Mouse (Mus musculus) testis, adult 2 months (tissue): ENCODE data around the gene Rfc1. TPM values are rescaled to one million over a fixed set of nuclear protein-coding genes. Genes with fewer than 3 reads are reported as not detected.

Experiments
- H3K27ac ChIP-seq: fragments of 200-500 bp; 2 replicates; pipeline ENCODE4 v1.5.1; 2012; ENCODE audit warnings: low read depth, low read length; ENCODE audit not compliant: control insufficient read depth, insufficient read depth
- H3K27me3 ChIP-seq: fragments of 200-500 bp; 2 replicates; pipeline ENCODE4 v1.6.1; 2012; ENCODE audit warnings: mild to moderate bottlenecking, low read length, moderate library complexity; ENCODE audit not compliant: control insufficient read depth, insufficient read depth
- H3K36me3 ChIP-seq: fragments of 200-500 bp; 2 replicates; pipeline ENCODE4 v1.6.1; 2012; ENCODE audit warnings: mild to moderate bottlenecking, low read length; ENCODE audit not compliant: control insufficient read depth, insufficient read depth
- H3K4me1 ChIP-seq: fragments of 200-500 bp; 2 replicates; pipeline ENCODE4 v1.6.1; 2012; ENCODE audit warnings: low read length; ENCODE audit not compliant: control insufficient read depth, insufficient read depth
- H3K4me3 ChIP-seq: fragments of 200-500 bp; 2 replicates; pipeline ENCODE4 v1.5.1; 2012; ENCODE audit warnings: low read depth, mild to moderate bottlenecking, low read length, moderate library complexity, mixed read lengths; ENCODE audit not compliant: control insufficient read depth
- CTCF ChIP-seq: fragments of 200-500 bp; IDR thresholded peaks from 2 replicates; pipeline ENCODE4 v1.5.1; 2012; ENCODE audit warnings: low read depth, mild to moderate bottlenecking, inconsistent platforms, low read length, moderate library complexity; ENCODE audit not compliant: control insufficient read depth, insufficient read depth, insufficient replicate concordance
- POLR2A ChIP-seq: fragments of 200-500 bp; IDR thresholded peaks from 2 replicates; pipeline ENCODE4 v1.6.1; 2012; ENCODE audit warnings: low read depth, mild to moderate bottlenecking, inconsistent platforms, low read length, moderate library complexity; ENCODE audit not compliant: control insufficient read depth
- polyA plus RNA-seq: library from polyadenylated mRNA; depleted of rRNA; stranded (reverse); fragments of >200 nt; gene quantifications from 2 replicates; pipeline ENCODE4 v1.2.3, GENCODE M21; 2012

Gene Rfc1
- polyA plus RNA-seq, 1 experiment = 38.6 TPM

GRCm38 (mm10) chr5:65284171-65284570 is 51.3 kb downstream of the Rfc1 start:
- no peaks in the 10 kb centered on the region for H3K27me3 ChIP-seq
- H3K4me1 ChIP-seq = no peaks in the 10 kb centered on the region
- H3K4me3 ChIP-seq = no peak overlapping the region
- no peak overlapping the region for H3K27ac ChIP-seq
- H3K36me3 ChIP-seq = no peaks in the 10 kb centered on the region; the same call in 1 of the 2 replicates
- peak; percentile 26; the same call in 1 of the 2 replicates for TF ChIP-seq CTCF
- no peak for TF ChIP-seq POLR2A

DNA sequence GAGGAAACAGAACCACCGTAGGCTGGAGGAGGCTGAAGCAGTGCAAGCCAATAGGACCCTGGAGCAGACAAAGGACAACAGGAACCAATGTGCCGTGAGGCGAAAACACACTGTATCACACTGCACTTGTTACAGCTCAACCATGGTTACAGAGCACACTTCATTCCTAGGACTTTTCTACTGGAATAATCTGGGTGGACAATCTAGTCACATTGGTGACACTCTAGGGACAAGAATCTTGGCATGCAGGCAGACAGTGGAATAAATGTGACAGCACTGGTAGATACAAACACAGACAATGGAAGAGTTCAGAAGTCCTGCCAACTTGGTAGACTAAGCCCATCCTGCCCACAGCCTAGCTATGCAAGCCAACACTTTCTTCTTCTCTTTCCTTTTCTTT is 54.3 kb downstream of the Rfc1 start:
- Histone ChIP-seq H3K4me1 (no peaks in the 10 kb centered on the region), H3K27me3 (no peaks in the 10 kb centered on the region), H3K4me3 (no peak overlapping the region), H3K36me3 (no peaks in the 10 kb centered on the region; the same call in 1 of the 2 replicates), H3K27ac (no peak overlapping the region)
- no peak for TF ChIP-seq CTCF
- TF ChIP-seq POLR2A = no peak

DNA sequence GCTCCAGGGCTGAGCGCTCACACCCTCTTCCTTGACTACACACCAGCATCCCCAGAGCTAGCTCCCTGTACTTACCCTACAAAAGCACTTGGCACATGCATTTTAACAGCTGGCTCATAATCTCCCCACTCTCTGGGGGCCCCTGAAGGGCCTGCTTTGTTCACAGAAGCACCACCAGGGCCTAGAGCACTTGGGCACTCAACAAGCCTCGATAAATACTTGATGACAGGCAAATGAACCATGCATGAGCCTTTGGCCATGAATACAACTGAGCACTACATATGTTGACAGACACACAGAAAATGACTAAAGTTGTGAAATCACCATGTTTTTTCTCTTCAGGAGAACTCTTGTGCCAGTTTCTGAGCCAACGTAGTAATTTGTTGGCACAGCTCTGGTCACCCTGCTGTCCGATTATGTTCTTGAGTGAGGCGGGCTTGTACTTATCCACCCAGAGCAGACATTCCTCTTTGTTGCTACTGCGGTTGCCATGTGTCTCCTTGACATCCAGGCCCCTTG is 56.3 kb downstream of the Rfc1 start:
- Histone ChIP-seq H3K27ac (no peak overlapping the region), H3K27me3 (no peaks in the 10 kb centered on the region), H3K36me3 (peaks cover 1% of the 10 kb centered on the region; the same call in 1 of the 2 replicates), H3K4me1 (no peaks in the 10 kb centered on the region), H3K4me3 (peak overlapping the region; percentile 50)
- TF ChIP-seq POLR2A (no peak), CTCF (no peak)

DNA sequence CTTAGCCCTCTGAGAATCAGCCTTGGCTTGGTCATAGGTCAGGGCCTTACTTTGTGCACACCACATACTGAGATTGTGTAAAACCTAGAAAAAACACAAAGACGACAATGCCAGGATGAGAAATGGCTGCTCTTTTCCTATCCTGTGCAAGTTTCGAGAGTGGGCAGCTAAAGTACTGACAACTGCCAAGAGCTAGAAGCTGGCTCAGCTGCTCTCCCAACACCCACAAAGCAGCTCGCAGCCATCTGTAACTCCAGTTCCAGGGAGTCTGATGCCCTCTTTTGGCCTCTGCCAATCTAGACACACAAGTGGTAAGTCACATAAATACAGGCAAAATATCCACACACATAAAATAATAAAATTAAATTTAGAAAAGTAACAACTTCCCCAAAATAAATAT is 61.5 kb downstream of the Rfc1 start:
- H3K4me1 ChIP-seq = no peaks in the 10 kb centered on the region
- peaks cover 1% of the 10 kb centered on the region for H3K36me3 ChIP-seq
- H3K27me3 ChIP-seq = no peaks in the 10 kb centered on the region
- no peak overlapping the region for H3K4me3 ChIP-seq
- H3K27ac ChIP-seq = no peak overlapping the region
- no peak for TF ChIP-seq CTCF
- no peak for TF ChIP-seq POLR2A

GRCm38 (mm10) chr5:65257910-65258505 is 77.5 kb downstream of the Rfc1 start:
- Histone ChIP-seq H3K27ac (no peak overlapping the region), H3K36me3 (peaks cover 2% of the 10 kb centered on the region), H3K27me3 (no peaks in the 10 kb centered on the region), H3K4me3 (no peak overlapping the region), H3K4me1 (0 out of 2 replicates have a peak, but pooled peaks cover 3% of the 10 kb centered on the region)
- TF ChIP-seq CTCF (no peak), POLR2A (no peak)

DNA sequence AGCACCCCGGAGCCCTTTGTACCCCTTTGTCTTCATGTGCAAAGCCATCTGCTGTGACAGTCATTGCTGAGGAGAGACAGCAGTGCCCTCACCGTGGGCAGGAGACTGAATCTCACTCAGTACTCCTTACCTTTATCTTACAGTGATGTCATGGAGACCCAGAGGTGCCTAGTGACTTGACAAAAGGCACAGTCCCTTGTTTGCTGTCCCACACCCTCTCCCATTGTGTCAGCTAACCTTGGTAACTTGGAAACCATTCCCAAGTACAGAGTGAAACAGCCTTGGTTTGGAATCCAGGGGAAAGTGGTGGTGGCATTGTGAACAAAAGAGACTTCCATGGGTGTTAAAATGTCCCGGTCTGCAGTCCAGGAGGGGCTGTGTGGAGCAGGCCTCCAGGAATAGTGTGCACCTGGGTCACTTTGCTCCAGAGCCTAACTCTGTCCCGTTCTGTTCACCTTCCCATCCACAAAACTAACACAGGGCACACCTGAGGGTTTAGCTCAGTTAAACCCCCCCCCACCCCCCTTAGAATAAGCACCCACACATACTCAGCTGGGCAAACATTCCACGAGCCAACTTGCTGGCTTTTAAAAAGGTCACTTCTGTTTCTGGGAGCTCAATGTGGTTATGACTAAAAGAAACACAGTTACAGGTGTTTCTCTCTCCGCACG is 85.2 kb downstream of the Rfc1 start:
- no peaks in the 10 kb centered on the region; the same call in 1 of the 2 replicates for H3K36me3 ChIP-seq
- TF ChIP-seq POLR2A (no peak), CTCF (no peak)
- H3K4me3 ChIP-seq = no peak overlapping the region
- H3K4me1 ChIP-seq = peaks cover 2% of the 10 kb centered on the region
- H3K27ac ChIP-seq = peak overlapping the region; percentile 58
- no peaks in the 10 kb centered on the region for H3K27me3 ChIP-seq

DNA sequence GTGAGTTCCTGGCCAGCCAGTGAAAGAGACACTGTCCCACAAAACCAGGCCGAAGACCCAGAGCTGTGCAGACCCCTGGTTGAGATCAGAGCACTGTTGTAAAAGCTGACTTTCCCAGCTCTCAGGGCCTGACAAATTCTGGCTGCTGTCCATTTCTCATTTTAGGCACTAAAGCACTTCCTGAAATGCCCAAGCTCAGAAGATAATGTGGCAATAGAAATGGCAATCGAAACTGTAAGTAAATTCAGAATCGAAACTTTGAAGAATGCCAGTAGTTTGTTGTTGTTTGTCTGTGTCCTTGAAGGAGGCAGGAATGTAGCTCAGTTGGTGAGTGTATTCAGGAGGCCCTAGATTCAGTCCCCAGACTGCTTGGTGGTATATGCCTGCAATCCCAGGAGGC is 88.2 kb downstream of the Rfc1 start:
- TF ChIP-seq POLR2A (no peak), CTCF (no peak)
- H3K27ac ChIP-seq = 0 out of 2 replicates have a peak overlapping the region, but pooled peaks have one; percentile 17
- H3K4me1 ChIP-seq = peaks cover 2% of the 10 kb centered on the region
- H3K27me3 ChIP-seq = no peaks in the 10 kb centered on the region
- no peaks in the 10 kb centered on the region; the same call in 1 of the 2 replicates for H3K36me3 ChIP-seq
- H3K4me3 ChIP-seq = peak overlapping the region; percentile 1

DNA sequence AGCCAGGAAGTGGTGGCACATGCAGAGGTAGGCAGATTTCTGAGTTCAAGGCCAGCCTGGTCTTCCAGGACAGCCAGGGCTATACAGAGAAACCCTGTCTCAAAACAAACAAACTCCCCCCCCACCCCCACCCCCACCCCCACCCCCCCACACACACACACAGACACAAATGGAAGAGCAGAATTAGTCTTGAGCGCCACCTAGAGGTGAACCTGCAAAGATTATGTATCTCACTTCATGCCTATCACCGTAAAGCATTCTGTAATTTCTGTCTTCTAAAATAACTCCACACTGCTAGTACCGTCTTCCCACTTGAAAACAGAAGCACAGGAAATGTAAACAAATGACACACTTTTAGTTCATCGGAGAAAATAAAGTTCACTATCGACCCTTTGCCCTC is 92.7 kb downstream of the Rfc1 start:
- TF ChIP-seq POLR2A (no peak), CTCF (no peak)
- Histone ChIP-seq H3K4me3 (no peak overlapping the region), H3K4me1 (no peaks in the 10 kb centered on the region), H3K36me3 (no peaks in the 10 kb centered on the region; the same call in 1 of the 2 replicates), H3K27ac (no peak overlapping the region), H3K27me3 (no peaks in the 10 kb centered on the region)
